Mouse (Mus musculus): ENCODE measurements around the gene Foxa2. TPM values are rescaled to one million over a fixed set of nuclear protein-coding genes. Genes with fewer than 3 reads are reported as not detected.

The Foxa2 gene
- total RNA-seq, 4 experiments from 2014 or later = not detected

- no peak for DNase-seq (ENCODE audit: low spot score in 2 of 2)
Measured at GRCm38 (mm10) chr2:148004554-148005521, 41.9 kb downstream of the Foxa2 start.

GRCm38 (mm10) chr2:148003511-148003910, 43.3 kb downstream of the Foxa2 start:
- DNase-seq (ENCODE audit: low spot score in 2 of 2) = no peak

GRCm38 (mm10) chr2:147998206-147998966, 48.4 kb downstream of the Foxa2 start:
- no peak for DNase-seq (ENCODE audit: low spot score in 2 of 2)

GRCm38 (mm10) chr2:147996781-147997180, 50.0 kb downstream of the Foxa2 start:
- no peak for DNase-seq (ENCODE audit: low spot score in 2 of 2)

GRCm38 (mm10) chr2:147993821-147994220, 52.9 kb downstream of the Foxa2 start:
- DNase-seq (ENCODE audit: low spot score in 2 of 2) = no peak

- DNase-seq (ENCODE audit: low spot score in 2 of 2) = no peak
Measured at GRCm38 (mm10) chr2:147992935-147993679, 53.7 kb downstream of the Foxa2 start.

Small RNA genes within 50 kb of the gene (microRNA-seq; reads per million reads assigned to microRNA genes)
- gene Gm27420 = not detected
